Mouse (Mus musculus) brain, embryonic 14.5 days (tissue): Measurements from ENCODE around the gene Fis1. TPM values are rescaled to one million over a fixed set of nuclear protein-coding genes. Genes with fewer than 3 reads are reported as not detected.

ENCODE experiments used
- DNase-seq: peaks from one replicate; pipeline ENCODE4 v3.0.0-alpha.2; 2011; ENCODE audit warnings: low read depth
- CTCF ChIP-seq: fragments of 200-500 bp; IDR thresholded peaks from 2 replicates; pipeline ENCODE4 v1.5.1; 2012; ENCODE audit warnings: inconsistent platforms, mild to moderate bottlenecking, moderate library complexity, borderline replicate concordance; ENCODE audit not compliant: insufficient read depth, insufficient read length; ENCODE audit errors: extremely low read depth
- POLR2A ChIP-seq: fragments of 200-500 bp; IDR thresholded peaks from 2 replicates; pipeline ENCODE4 v1.6.1; 2012; ENCODE audit warnings: mild to moderate bottlenecking, inconsistent platforms, borderline replicate concordance; ENCODE audit not compliant: poor library complexity, insufficient read depth, insufficient read length, severe bottlenecking; ENCODE audit errors: extremely low read depth
- polyA plus RNA-seq: library from polyadenylated mRNA; depleted of rRNA; stranded (reverse); fragments of >200 nt; gene quantifications from 2 replicates; pipeline ENCODE4 v1.2.3, GENCODE M21; 2012; rRNA removed

Gene Fis1
- polyA plus RNA-seq, 1 experiment: 316 TPM

DNA sequence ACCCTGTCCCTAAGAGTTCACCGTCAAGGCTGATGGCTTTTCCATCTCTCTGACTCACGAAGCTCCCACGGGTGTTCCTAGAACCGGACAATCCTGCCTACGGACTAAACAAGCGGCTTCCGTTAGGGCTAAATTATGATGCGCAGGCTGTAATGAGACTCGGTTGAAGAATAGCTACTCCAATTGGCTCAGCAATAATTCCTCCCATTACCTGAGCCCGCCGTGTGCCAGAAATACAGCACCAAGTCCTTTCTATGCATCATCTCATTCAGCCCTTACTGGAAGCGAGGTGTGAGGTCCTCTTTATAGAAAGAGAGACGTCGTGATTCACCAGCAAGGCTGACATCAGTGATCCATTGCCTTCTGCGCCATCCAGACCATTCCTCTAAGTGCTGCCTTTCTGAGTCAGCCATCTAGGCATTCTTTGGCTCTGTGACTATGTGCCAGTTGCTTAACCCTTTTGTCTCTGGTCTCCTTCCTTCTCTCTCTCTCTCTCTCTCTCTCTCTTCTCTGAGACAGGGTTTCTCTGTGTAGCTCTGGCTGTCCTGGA, 59.4 kb downstream of the Fis1 start:
- no peak for TF ChIP-seq CTCF
- no peak for TF ChIP-seq POLR2A
- no peak for DNase-seq

Other genes starting within 250 kb of the Fis1 start
- 38.2 and 52.4 TPM in 2 replicates for gene Col26a1, start 70.1 kb upstream of the Fis1 start, polyA plus RNA-seq
- gene Ift22, start 45.1 kb upstream of the Fis1 start, polyA plus RNA-seq: 56.2 and 58.2 TPM in 2 replicates
- gene Cldn15, start 13.3 kb downstream of the Fis1 start, polyA plus RNA-seq: 0.53 and 0.63 TPM in 2 replicates
- 75.0 and 81.7 TPM in 2 replicates for gene Plod3, start 33.7 kb downstream of the Fis1 start, polyA plus RNA-seq
- gene Znhit1, start 34.7 kb downstream of the Fis1 start, polyA plus RNA-seq: 89.0 and 104 TPM in 2 replicates
- gene Vgf, start 73.1 kb downstream of the Fis1 start, polyA plus RNA-seq: 6.7 and 9.3 TPM in 2 replicates
- 162 and 163 TPM in 2 replicates for gene Ap1s1, start 92.9 kb downstream of the Fis1 start, polyA plus RNA-seq
- 2.1 and 2.6 TPM in 2 replicates for gene Serpine1, start 119.0 kb downstream of the Fis1 start, polyA plus RNA-seq
- gene Trim56, start 162.9 kb downstream of the Fis1 start, polyA plus RNA-seq: 1.2 and 2.2 TPM in 2 replicates
- 0.05 and 0.08 TPM in 2 replicates for gene Muc3, start 196.0 kb downstream of the Fis1 start, polyA plus RNA-seq